Mouse (Mus musculus) intestine, embryonic 15.5 days (tissue): Measurements from ENCODE around the gene Lrch4. TPM values are rescaled to one million over a fixed set of nuclear protein-coding genes. Genes with fewer than 3 reads are reported as not detected.

Experiments used
- ATAC-seq: fragments of 200-750 bp; cut with Nextera tagmentation; 2 replicates; pipeline ENCODE4 v1.8.0; 2017; ENCODE audit warnings: moderate TSS enrichment, moderate library complexity
- H3K27ac ChIP-seq: fragments of 300-500 bp; sonication (generic); 2 replicates; pipeline ENCODE4 v1.5.1; 2015; ENCODE audit warnings: mild to moderate bottlenecking, inconsistent platforms
- H3K27me3 ChIP-seq: fragments of 300-500 bp; sonication (generic); replicated peaks from 2 replicates; pipeline ENCODE4 v1.6.1; 2015; ENCODE audit warnings: inconsistent platforms
- H3K36me3 ChIP-seq: fragments of 300-500 bp; sonication (generic); 2 replicates; pipeline ENCODE4 v1.6.1; 2015; ENCODE audit warnings: inconsistent platforms
- H3K4me1 ChIP-seq: fragments of 300-500 bp; sonication (generic); replicated peaks from 2 replicates; pipeline ENCODE4 v1.6.1; 2015; ENCODE audit warnings: inconsistent platforms
- H3K4me2 ChIP-seq: fragments of 300-500 bp; sonication (generic); replicated peaks from 2 replicates; pipeline ENCODE4 v1.6.1; 2015; ENCODE audit warnings: mild to moderate bottlenecking, inconsistent platforms
- H3K4me3 ChIP-seq: fragments of 300-500 bp; sonication (generic); replicated peaks from 2 replicates; pipeline ENCODE4 v1.5.1; 2015; ENCODE audit warnings: inconsistent platforms
- H3K9ac ChIP-seq: fragments of 300-500 bp; sonication (generic); 2 replicates; pipeline ENCODE4 v1.6.1; 2015; ENCODE audit warnings: inconsistent platforms
- H3K9me3 ChIP-seq: fragments of 300-500 bp; sonication (generic); 2 replicates; pipeline ENCODE4 v1.6.1; 2016; ENCODE audit warnings: inconsistent platforms
- WGBS: fragments of 180-500 bp; shearing (Covaris S2); methylation state at CpG from one replicate; pipeline ENCODE4 v1.1.7; 2015; 5-methylcytosine and 5-hydroxymethylcytosine counted together
- polyA plus RNA-seq: library from polyadenylated mRNA; unstranded; fragments of >200 nt; fragmentation: Nextera tagmentation; extraction: Ambion mirVana; gene quantifications from 2 replicates; pipeline ENCODE4 v1.2.1, GENCODE M21; 2015

Gene Lrch4
- polyA plus RNA-seq, 1 experiment from 2014 or later, result 36.3 TPM

GRCm38 (mm10) chr5:137684294-137685123 is 55.6 kb downstream of the Lrch4 start, which contains the start of gene Agfg2:
Gene Agfg2 (minus strand): TSS chr5:137684726.
- peak within 1 kb of the TSS; percentile 88 for H3K4me2 ChIP-seq
- ATAC-seq, result peak; percentile 98
- under 1% methylated on average over 62 of the region's 62 CpGs for WGBS
- no peaks in the 10 kb centered on the region for H3K36me3 ChIP-seq
- H3K27me3 ChIP-seq, result no peaks in the 10 kb centered on the region
- no peaks in the 10 kb centered on the region for H3K9me3 ChIP-seq
- peak within 1 kb of the TSS; percentile 84 for H3K4me3 ChIP-seq
- H3K4me1 ChIP-seq, result no peaks in the 10 kb centered on the region
- peak within 1 kb of the TSS; percentile 80 for H3K9ac ChIP-seq
- peak within 1 kb of the TSS; percentile 82 for H3K27ac ChIP-seq

- no peak overlapping the region for H3K27ac ChIP-seq
- H3K9ac ChIP-seq, result no peak overlapping the region
- no peak overlapping the region for H3K4me2 ChIP-seq
- H3K4me3 ChIP-seq, result no peak overlapping the region
- H3K9me3 ChIP-seq, result no peaks in the 10 kb centered on the region
- no peak for ATAC-seq
- no peaks in the 10 kb centered on the region for H3K4me1 ChIP-seq
- 92% methylated on average over 3 of the region's 3 CpGs for WGBS
- H3K27me3 ChIP-seq, result no peaks in the 10 kb centered on the region
- no peaks in the 10 kb centered on the region for H3K36me3 ChIP-seq
Measured at GRCm38 (mm10) chr5:137685653-137686052, 56.7 kb downstream of the Lrch4 start.

- WGBS, result 73% methylated on average over 6 of the region's 6 CpGs
- ATAC-seq, result peak; percentile 27; the same call in 1 of the 2 replicates
- Histone ChIP-seq H3K36me3 (no peaks in the 10 kb centered on the region), H3K4me2 (no peak overlapping the region), H3K4me3 (no peak overlapping the region), H3K27me3 (no peaks in the 10 kb centered on the region), H3K9me3 (no peaks in the 10 kb centered on the region), H3K9ac (no peak overlapping the region), H3K4me1 (no peaks in the 10 kb centered on the region), H3K27ac (no peak overlapping the region)
Measured at GRCm38 (mm10) chr5:137686127-137686790, 57.3 kb downstream of the Lrch4 start.

GRCm38 (mm10) chr5:137689974-137690373 is 61.1 kb downstream of the Lrch4 start:
- Histone ChIP-seq H3K9ac (no peak overlapping the region), H3K4me1 (no peaks in the 10 kb centered on the region), H3K4me3 (no peak overlapping the region), H3K9me3 (no peaks in the 10 kb centered on the region), H3K27ac (no peak overlapping the region), H3K36me3 (no peaks in the 10 kb centered on the region), H3K27me3 (no peaks in the 10 kb centered on the region), H3K4me2 (no peak overlapping the region)
- 74% methylated on average over 3 of the region's 3 CpGs for WGBS
- ATAC-seq, result no peak

GRCm38 (mm10) chr5:137690531-137690930 is 61.6 kb downstream of the Lrch4 start:
- Histone ChIP-seq H3K4me3 (no peak overlapping the region), H3K36me3 (no peaks in the 10 kb centered on the region), H3K4me1 (no peaks in the 10 kb centered on the region), H3K27me3 (no peaks in the 10 kb centered on the region), H3K4me2 (no peak overlapping the region), H3K9ac (no peak overlapping the region), H3K27ac (no peak overlapping the region), H3K9me3 (no peaks in the 10 kb centered on the region)
- 53% methylated on average over 9 of the region's 9 CpGs for WGBS
- ATAC-seq, result no peak

Other genes starting within 250 kb of the Lrch4 start
- gene Zan, start 152.1 kb upstream of the Lrch4 start, polyA plus RNA-seq, result 0.52 and 0.93 TPM in 2 replicates
- 60.4 and 64.2 TPM in 2 replicates for gene Pop7, start 126.6 kb upstream of the Lrch4 start, polyA plus RNA-seq
- gene Gigyf1, start 110.6 kb upstream of the Lrch4 start, polyA plus RNA-seq, result 8.4 and 10.4 TPM in 2 replicates
- 0.42 and 0.63 TPM in 2 replicates for gene Epo, start 95.9 kb upstream of the Lrch4 start, polyA plus RNA-seq
- 341 and 386 TPM in 2 replicates for gene Gnb2, start 95.6 kb upstream of the Lrch4 start, polyA plus RNA-seq
- gene Actl6b, start 75.6 kb upstream of the Lrch4 start, polyA plus RNA-seq, result 4.5 and 6.0 TPM in 2 replicates
- gene Tfr2, start 59.3 kb upstream of the Lrch4 start, polyA plus RNA-seq, result 0.97 and 1.1 TPM in 2 replicates
- gene Mospd3, start 28.1 kb upstream of the Lrch4 start, polyA plus RNA-seq, result 24.6 and 29.6 TPM in 2 replicates
- 103 and 109 TPM in 2 replicates for gene Pcolce, start 15.3 kb upstream of the Lrch4 start, polyA plus RNA-seq
- gene Fbxo24, start 119 bp upstream of the Lrch4 start, polyA plus RNA-seq, result 0.15 TPM in 1 of 2 replicates, not detected in the other
- 7.4 and 8.0 TPM in 2 replicates for gene Gm20605, start 54 bp downstream of the Lrch4 start, polyA plus RNA-seq
- gene Sap25, start 12.2 kb downstream of the Lrch4 start, polyA plus RNA-seq, result 5.5 and 8.9 TPM in 2 replicates
- 0.13 and 0.18 TPM in 2 replicates for gene Irs3, start 16.6 kb downstream of the Lrch4 start, polyA plus RNA-seq
- gene Agfg2, start 55.6 kb downstream of the Lrch4 start, polyA plus RNA-seq, result 19.5 and 20.8 TPM in 2 replicates
- gene Nyap1, start 112.5 kb downstream of the Lrch4 start, polyA plus RNA-seq, result 2.3 and 2.8 TPM in 2 replicates
- gene Tsc22d4, start 116.6 kb downstream of the Lrch4 start, polyA plus RNA-seq, result 117 and 118 TPM in 2 replicates
- gene Ppp1r35, start 149.7 kb downstream of the Lrch4 start, polyA plus RNA-seq, result 22.3 and 22.7 TPM in 2 replicates
- gene Mepce, start 158.5 kb downstream of the Lrch4 start, polyA plus RNA-seq, result 8.9 and 9.2 TPM in 2 replicates
- 13.6 and 15.6 TPM in 2 replicates for gene Zcwpw1, start 158.7 kb downstream of the Lrch4 start, polyA plus RNA-seq
- gene Pilra, start 207.2 kb downstream of the Lrch4 start, polyA plus RNA-seq, result 2.5 and 2.9 TPM in 2 replicates
- 1.1 and 2.8 TPM in 2 replicates for gene Pilrb1, start 229.0 kb downstream of the Lrch4 start, polyA plus RNA-seq
- gene Pilrb2, start 242.7 kb downstream of the Lrch4 start, polyA plus RNA-seq, result 0.74 and 1.2 TPM in 2 replicates